Mouse (Mus musculus) MEL (cell line): Measurements from ENCODE around the gene Stn1.

ENCODE experiments used
- CTCF ChIP-seq, 3 experiments: IDR thresholded peaks in 2 of 3; conservative IDR thresholded peaks in 1 of 3; 2 replicates each; pipeline ENCODE4 v1.5.1; 2011 to 2012; ENCODE audit warnings: low read length in 3 of 3, low read depth in 2 of 3, mild to moderate bottlenecking in 2 of 3, improper control_type of control experiment in 1 of 3, inconsistent platforms in 1 of 3, mixed read lengths in 1 of 3, moderate library complexity in 1 of 3; ENCODE audit not compliant: control insufficient read depth in 1 of 3, insufficient read depth in 1 of 3, poor library complexity in 1 of 3, severe bottlenecking in 1 of 3
- EP300 ChIP-seq, 2 experiments: IDR thresholded peaks; 2 replicates each; pipeline ENCODE4 v1.6.1; 2011; ENCODE audit warnings: improper control_type of control experiment in 2 of 2, low read length in 2 of 2, low read depth in 1 of 2, mild to moderate bottlenecking in 1 of 2
- MXI1 ChIP-seq: IDR thresholded peaks from 2 replicates; pipeline ENCODE4 v1.6.1; 2011; ENCODE audit warnings: mild to moderate bottlenecking, low read depth, low read length, improper control_type of control experiment
- POLR2A ChIP-seq, 2 experiments: IDR thresholded peaks; 2 replicates each; pipeline ENCODE4 v1.6.1; 2011 to 2012; ENCODE audit warnings: low read length in 2 of 2, mild to moderate bottlenecking in 2 of 2, control low read depth in 1 of 2, improper control_type of control experiment in 1 of 2, low read depth in 1 of 2, moderate library complexity in 1 of 2; ENCODE audit not compliant: control insufficient read depth in 1 of 2, insufficient read depth in 1 of 2, poor library complexity in 1 of 2
- RCOR1 ChIP-seq: IDR thresholded peaks from 2 replicates; pipeline ENCODE4 v1.6.1; 2012; ENCODE audit warnings: low read depth, mild to moderate bottlenecking, inconsistent platforms, low read length, improper control_type of control experiment
- TCF12 ChIP-seq: IDR thresholded peaks from 2 replicates; pipeline ENCODE4 v1.6.1; 2014; ENCODE audit warnings: low read depth, mild to moderate bottlenecking, inconsistent platforms, low read length, improper control_type of control experiment, moderate library complexity
- USF1 ChIP-seq: IDR thresholded peaks from 2 replicates; pipeline ENCODE4 v1.6.1; 2014; ENCODE audit warnings: low read depth, mild to moderate bottlenecking, inconsistent platforms, low read length, improper control_type of control experiment, moderate library complexity

DNA sequence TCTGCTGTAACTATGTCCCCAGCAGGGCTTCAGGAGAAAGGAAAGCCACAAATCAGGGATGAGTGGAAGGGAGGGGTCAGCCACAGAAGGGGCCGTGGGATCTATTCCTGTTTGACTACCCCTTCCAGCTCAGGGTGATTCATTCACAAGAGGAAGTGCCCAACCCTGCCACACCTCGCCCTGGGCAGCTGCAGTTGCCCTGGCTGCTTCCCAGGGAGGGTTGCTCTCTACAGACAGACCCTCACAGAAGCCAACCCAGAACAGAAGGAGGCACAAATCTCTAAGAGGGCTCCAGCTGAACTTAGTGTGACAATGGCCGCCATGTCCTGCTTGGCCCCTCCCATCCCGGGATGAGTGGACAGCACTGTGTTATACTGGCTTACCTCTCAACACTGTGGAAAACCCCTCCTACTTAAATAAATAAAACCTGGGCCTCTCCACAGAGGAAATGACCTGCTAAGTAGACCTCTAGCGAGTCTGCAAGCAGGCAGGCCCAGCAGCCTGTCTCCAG, 28.5 kb downstream of the Stn1 start:
- TF ChIP-seq CTCF (IDR thresholded peaks at IDR 0.05 in 2 of 3, conservative IDR thresholded peaks at IDR 0.05 in 1 of 3; ENCODE audit: control insufficient read depth in 1 of 3, insufficient read depth in 1 of 3, low read depth in 2 of 3, low read length in 3 of 3, poor library complexity in 1 of 3, severe bottlenecking in 1 of 3) (no peak), MXI1 (no peak), RCOR1 (peak; percentile 58; the same call in 1 of the 2 replicates), POLR2A (IDR thresholded peaks at IDR 0.05; ENCODE audit: control insufficient read depth in 1 of 2, insufficient read depth in 1 of 2, low read depth in 1 of 2, low read length in 2 of 2, poor library complexity in 1 of 2) (peak in 1 of 2 experiments; percentile 62; a peak in 1 of 4 replicates), EP300 (IDR thresholded peaks at IDR 0.05; ENCODE audit: low read depth in 1 of 2, low read length in 2 of 2) (peak; percentile 63 to 69; a peak in 3 of 4 replicates), TCF12 (no peak; the same call in 1 of the 2 replicates), USF1 (no peak)
